Mouse (Mus musculus) ES-Bruce4 (cell line): ENCODE measurements around the gene Dnajc13. TPM values are rescaled to one million over a fixed set of nuclear protein-coding genes. Genes with fewer than 3 reads are reported as not detected.

Experiments
- H3K27ac ChIP-seq: 2 replicates; pipeline ENCODE4 v1.5.1; 2012; ENCODE audit warnings: low read length, inconsistent platforms; ENCODE audit not compliant: insufficient read depth
- H3K27me3 ChIP-seq: 2 replicates; pipeline ENCODE4 v1.6.1; 2012; ENCODE audit warnings: mild to moderate bottlenecking, low read length, inconsistent platforms; ENCODE audit not compliant: control insufficient read depth, poor library complexity, insufficient read depth, severe bottlenecking
- H3K36me3 ChIP-seq: 2 replicates; pipeline ENCODE4 v1.6.1; 2012; ENCODE audit warnings: inconsistent platforms, mild to moderate bottlenecking, low read length, moderate library complexity; ENCODE audit not compliant: control insufficient read depth, poor library complexity, insufficient read depth, severe bottlenecking
- H3K4me1 ChIP-seq: one replicate; pipeline ENCODE4 v1.8.1; 2011; ENCODE audit warnings: low read length; ENCODE audit not compliant: control insufficient read depth, insufficient read depth
- H3K4me3 ChIP-seq: 2 replicates; pipeline ENCODE4 v1.5.1; 2011; ENCODE audit warnings: low read depth, mild to moderate bottlenecking, low read length
- H3K9ac ChIP-seq: 2 replicates; pipeline ENCODE4 v1.6.1; 2012; ENCODE audit warnings: low read depth, mild to moderate bottlenecking, inconsistent platforms; ENCODE audit not compliant: poor library complexity, severe bottlenecking
- H3K9me3 ChIP-seq: replicated peaks from 2 replicates; pipeline ENCODE4 v1.6.1; 2012; ENCODE audit warnings: mild to moderate bottlenecking, low read length, inconsistent platforms; ENCODE audit not compliant: control insufficient read depth, poor library complexity, insufficient read depth, severe bottlenecking
- CTCF ChIP-seq: IDR thresholded peaks from one replicate; pipeline ENCODE4 v1.8.1; 2011; ENCODE audit warnings: low read depth, low read length
- polyA plus RNA-seq: library from polyadenylated mRNA; stranded (reverse); fragments of >200 nt; gene quantifications from 2 replicates; pipeline ENCODE4 v1.2.4, GENCODE M21; 2011; ENCODE audit warnings: low read depth; ENCODE audit not compliant: missing spikeins, insufficient read depth, insufficient read length

The Dnajc13 gene
- polyA plus RNA-seq, 1 experiment, result 119 TPM

- Histone ChIP-seq H3K27ac (no peak overlapping the region), H3K4me3 (no peak overlapping the region), H3K4me1 (peaks cover 14% of the 10 kb centered on the region), H3K36me3 (no peaks in the 10 kb centered on the region), H3K9me3 (no peaks in the 10 kb centered on the region), H3K9ac (no peak overlapping the region), H3K27me3 (no peaks in the 10 kb centered on the region)
- no peak for TF ChIP-seq CTCF
Measured at GRCm38 (mm10) chr9:104101458-104101857, 161.3 kb downstream of the Dnajc13 start.

Other genes with a start within 250 kb of the Dnajc13 start
- gene Gm28305, start 222.3 kb downstream of the Dnajc13 start, polyA plus RNA-seq, result not detected in 2 replicates
- 29.0 and 30.4 TPM in 2 replicates for gene Uba5, start 199.8 kb downstream of the Dnajc13 start, polyA plus RNA-seq
- gene Acad11, start 199.6 kb downstream of the Dnajc13 start, polyA plus RNA-seq, result 36.6 and 40.5 TPM in 2 replicates
- gene Ackr4, start 136.0 kb downstream of the Dnajc13 start, polyA plus RNA-seq, result 7.4 and 7.7 TPM in 2 replicates
- gene Acpp, start 74.8 kb upstream of the Dnajc13 start, polyA plus RNA-seq, result 2.2 and 3.1 TPM in 2 replicates